In genomic region chr5:110873160-110873559, GRCm38 (mm10) we compare ENCODE assay signal across 24 mouse cellular contexts. TPM values are rescaled to one million over a fixed set of nuclear protein-coding genes. Genes with fewer than 3 reads are reported as not detected.
DNase-seq lines count a peak whose midpoint lies in the region; ATAC-seq and TF ChIP-seq lines count a peak whose summit lies in the region.
"Had no signal": no experiment of that assay in that cellular context is flagged by ENCODE, and none has a peak within 500 bp of the region (broad histone marks: within the 10 kb centered on the region; RNA-seq: fewer than 3 reads in every experiment).

No protein-coding gene starts in this region.

- no peaks in the 10 kb centered on the region for H3K9me3 ChIP-seq in forebrain, embryonic 13.5 days (replicated peaks)
- no peaks in the 10 kb centered on the region for H3K9me3 ChIP-seq in forebrain, embryonic 10.5 days
- no peaks in the 10 kb centered on the region for H3K9me3 ChIP-seq in hindbrain, embryonic 14.5 days (ENCODE audit: control insufficient read depth, low read length)
- H3K9me3 ChIP-seq in midbrain, postnatal 0 days (ENCODE audit: low read length) = no peaks in the 10 kb centered on the region
- H3K9me3 ChIP-seq: embryonic facial prominence, embryonic 15.5 days; G1E; heart, embryonic 12.5 days; limb, embryonic 10.5 days; stomach, embryonic 15.5 days had no signal

- H3K27ac ChIP-seq in forebrain, embryonic 13.5 days = 0 out of 2 replicates have a peak overlapping the region, but pooled peaks have one; percentile 6
- no peak overlapping the region for H3K27ac ChIP-seq in forebrain, embryonic 10.5 days
- H3K27ac ChIP-seq in hindbrain, embryonic 14.5 days = peak overlapping the region; percentile 60
- peak overlapping the region; percentile 55 for H3K27ac ChIP-seq in midbrain, postnatal 0 days (ENCODE audit: low read depth, low read length)
- H3K27ac ChIP-seq: embryonic facial prominence, embryonic 15.5 days; limb, embryonic 10.5 days; stomach, embryonic 15.5 days had no signal

- ATAC-seq in forebrain, embryonic 13.5 days = peak; percentile 53; the same call in 1 of the 2 replicates
- 0 out of 2 replicates have a peak, but pooled peaks have one; percentile 24 for ATAC-seq in hindbrain, embryonic 14.5 days (ENCODE audit: low FRiP score)
- ATAC-seq in midbrain, postnatal 0 days (ENCODE audit: low FRiP score) = no peak
- ATAC-seq: activated CD4-positive, CD25-positive, alpha-beta regulatory T cell, adult 4 months; liver, postnatal 0 days had no signal

- H3K27me3 ChIP-seq in forebrain, embryonic 13.5 days = no peaks in the 10 kb centered on the region
- no peaks in the 10 kb centered on the region for H3K27me3 ChIP-seq in forebrain, embryonic 10.5 days (ENCODE audit: poor library complexity, severe bottlenecking)
- H3K27me3 ChIP-seq in hindbrain, embryonic 14.5 days (ENCODE audit: control insufficient read depth, insufficient read depth, low read length) = no peaks in the 10 kb centered on the region
- no peaks in the 10 kb centered on the region for H3K27me3 ChIP-seq in midbrain, postnatal 0 days (ENCODE audit: insufficient read depth, low read length)
- H3K27me3 ChIP-seq: embryonic facial prominence, embryonic 15.5 days; heart, embryonic 12.5 days; stomach, embryonic 15.5 days had no signal

- no peak overlapping the region for H3K9ac ChIP-seq in forebrain, embryonic 13.5 days
- H3K9ac ChIP-seq in hindbrain, embryonic 14.5 days = no peak overlapping the region
- no peak overlapping the region for H3K9ac ChIP-seq in midbrain, postnatal 0 days (replicated peaks; ENCODE audit: low read length, poor library complexity, severe bottlenecking)
- H3K9ac ChIP-seq: embryonic facial prominence, embryonic 15.5 days; heart, embryonic 12.5 days; liver, postnatal 0 days; stomach, embryonic 15.5 days had no signal

- TF ChIP-seq CTCF in midbrain, postnatal 0 days (IDR thresholded peaks at IDR 0.05) = no peak

- no peak for DNase-seq in forebrain, embryonic 10.5 days (ENCODE audit: extremely low spot score, low spot score)
- peak; percentile 44 for DNase-seq in brain, adult 2 months (ENCODE audit: low read depth, low spot score)
- peak; percentile 50 for DNase-seq in hindbrain, embryonic 14.5 days (ENCODE audit: low spot score)
- peak; percentile 66 for DNase-seq in midbrain, postnatal 0 days (ENCODE audit: low spot score)
- DNase-seq in adrenal gland, postnatal 36 days = no peak
- no peak for DNase-seq in layer of hippocampus, adult 9-10 months (ENCODE audit: low spot score)
- DNase-seq: adrenal gland, postnatal 10 days; cerebellum, adult 11-12 months; cerebellum, postnatal 25 days; heart, postnatal 14 days; kidney, adult 9 months; kidney, postnatal 25 days; layer of hippocampus, adult 9-11 months; liver, postnatal 0 days; lung, postnatal 10 days; right cerebral cortex, postnatal 25 days; thymus, postnatal 14 days had no signal

- H3K36me3 ChIP-seq in forebrain, embryonic 13.5 days (ENCODE audit: poor library complexity, severe bottlenecking) = peaks cover 17% of the 10 kb centered on the region
- peaks cover 70% of the 10 kb centered on the region for H3K36me3 ChIP-seq in forebrain, embryonic 10.5 days (replicated peaks)
- H3K36me3 ChIP-seq in hindbrain, embryonic 14.5 days (replicated peaks; ENCODE audit: control insufficient read depth, insufficient read depth) = no peaks in the 10 kb centered on the region
- no peaks in the 10 kb centered on the region for H3K36me3 ChIP-seq in midbrain, postnatal 0 days (ENCODE audit: insufficient read depth, low read length)

- H3K4me2 ChIP-seq in forebrain, embryonic 13.5 days = no peak overlapping the region
- 0 out of 2 replicates have a peak overlapping the region, but pooled peaks have one; percentile 9 for H3K4me2 ChIP-seq in hindbrain, embryonic 14.5 days (replicated peaks)
- peak overlapping the region; percentile 18 for H3K4me2 ChIP-seq in midbrain, postnatal 0 days (ENCODE audit: low read depth, low read length, poor library complexity, severe bottlenecking)
- H3K4me2 ChIP-seq: embryonic facial prominence, embryonic 15.5 days; heart, embryonic 12.5 days; stomach, embryonic 15.5 days had no signal

- H3K4me1 ChIP-seq in forebrain, embryonic 13.5 days = peaks cover 61% of the 10 kb centered on the region
- H3K4me1 ChIP-seq in forebrain, embryonic 10.5 days = peaks cover 22% of the 10 kb centered on the region
- peaks cover 17% of the 10 kb centered on the region for H3K4me1 ChIP-seq in hindbrain, embryonic 14.5 days (replicated peaks; ENCODE audit: control insufficient read depth, insufficient read depth, low read length)
- H3K4me1 ChIP-seq in midbrain, postnatal 0 days (ENCODE audit: insufficient read depth, low read length) = peaks cover 17% of the 10 kb centered on the region

- H3K4me3 ChIP-seq in forebrain, embryonic 13.5 days = no peak overlapping the region
- H3K4me3 ChIP-seq in forebrain, embryonic 10.5 days = no peak overlapping the region
- no peak overlapping the region for H3K4me3 ChIP-seq in hindbrain, embryonic 14.5 days (replicated peaks; ENCODE audit: low read length)
- H3K4me3 ChIP-seq in midbrain, postnatal 0 days (ENCODE audit: low read depth, low read length) = no peak overlapping the region
- H3K4me3 ChIP-seq: embryonic facial prominence, embryonic 15.5 days; heart, embryonic 12.5 days; limb, embryonic 10.5 days; stomach, embryonic 15.5 days had no signal

- WGBS in forebrain, embryonic 13.5 days = 38% methylated on average over 6 of the region's 6 CpGs
- 87% methylated on average over 6 of the region's 6 CpGs for WGBS in forebrain, embryonic 10.5 days
- WGBS in hindbrain, embryonic 14.5 days = 52% methylated on average over 6 of the region's 6 CpGs
- 18% methylated on average over 6 of the region's 6 CpGs for WGBS in midbrain, postnatal 0 days

RNA-seq across cellular contexts. Expression of gene Ttc28, which starts 6.4 kb away (rescaled TPM):
- polyA plus RNA-seq in forebrain, embryonic 13.5 days (2015; fragmentation: Nextera tagmentation; extraction: Ambion mirVana) = 22.8 and 23.2 TPM in 2 replicates
- 9.7 and 9.8 TPM in 2 replicates for polyA plus RNA-seq in forebrain, embryonic 10.5 days (2016; fragmentation: Nextera tagmentation; extraction: Ambion mirVana)
- polyA plus RNA-seq in hindbrain, embryonic 14.5 days (2014; fragmentation: Nextera tagmentation; extraction: Ambion mirVana) = 27.3 and 30.0 TPM in 2 replicates
- total RNA-seq in midbrain, postnatal 0 days (2014; rRNA removed) = 45.2 and 53.1 TPM in 2 replicates
- polyA plus RNA-seq in midbrain, postnatal 0 days (2015; fragmentation: Nextera tagmentation; extraction: Ambion mirVana) = 8.9 and 10.6 TPM in 2 replicates
- total RNA-seq in adrenal gland, postnatal 36 days (2021) = 10 to 100 TPM; 18.5 to 21.9 TPM

RNA-seq across cellular contexts. Expression of gene Chek2, which starts 33.4 kb away (rescaled TPM):
- 25.9 and 28.9 TPM in 2 replicates for polyA plus RNA-seq in forebrain, embryonic 13.5 days (2015; fragmentation: Nextera tagmentation; extraction: Ambion mirVana)
- polyA plus RNA-seq in forebrain, embryonic 10.5 days (2016; fragmentation: Nextera tagmentation; extraction: Ambion mirVana) = 47.5 and 51.5 TPM in 2 replicates
- 5.4 and 5.9 TPM in 2 replicates for polyA plus RNA-seq in hindbrain, embryonic 14.5 days (2014; fragmentation: Nextera tagmentation; extraction: Ambion mirVana)
- 3.2 and 27.2 TPM in 2 replicates for total RNA-seq in midbrain, postnatal 0 days (2014; rRNA removed)
- 1.9 and 2.6 TPM in 2 replicates for polyA plus RNA-seq in midbrain, postnatal 0 days (2015; fragmentation: Nextera tagmentation; extraction: Ambion mirVana)
- total RNA-seq in adrenal gland, postnatal 36 days (2021) = 1 to 10 TPM; 2.9 to 4.1 TPM

RNA-seq across cellular contexts. Expression of gene Hscb, which starts 33.6 kb away (rescaled TPM):
- polyA plus RNA-seq in forebrain, embryonic 13.5 days (2015; fragmentation: Nextera tagmentation; extraction: Ambion mirVana) = 15.6 and 16.9 TPM in 2 replicates
- 27.5 and 29.9 TPM in 2 replicates for polyA plus RNA-seq in forebrain, embryonic 10.5 days (2016; fragmentation: Nextera tagmentation; extraction: Ambion mirVana)
- 7.8 and 10.3 TPM in 2 replicates for polyA plus RNA-seq in hindbrain, embryonic 14.5 days (2014; fragmentation: Nextera tagmentation; extraction: Ambion mirVana)
- 9.6 and 13.4 TPM in 2 replicates for total RNA-seq in midbrain, postnatal 0 days (2014; rRNA removed)
- polyA plus RNA-seq in midbrain, postnatal 0 days (2015; fragmentation: Nextera tagmentation; extraction: Ambion mirVana) = 9.2 and 9.8 TPM in 2 replicates
- 10 to 100 TPM; 12.7 to 20.7 TPM for total RNA-seq in adrenal gland, postnatal 36 days (2021)

Comparison
In these comparisons a context has a peak if more than half of its experiments do, and no peak if none do; other contexts are left out.
1. DNase-seq: peak in brain, adult 2 months (single experiment), hindbrain, embryonic 14.5 days (single experiment) and midbrain, postnatal 0 days (single experiment); none in forebrain, embryonic 10.5 days (single experiment), adrenal gland, postnatal 36 days (0 of 2) and layer of hippocampus, adult 9-10 months (single experiment).